Mouse (Mus musculus) hindbrain, embryonic 16.5 days (tissue): Measurements from ENCODE around the gene Filip1l. TPM values are rescaled to one million over a fixed set of nuclear protein-coding genes. Genes with fewer than 3 reads are reported as not detected.

Source experiments
- ATAC-seq: fragments of 200-750 bp; cut with Nextera tagmentation; 2 replicates; pipeline ENCODE4 v1.8.0; 2017; ENCODE audit warnings: moderate TSS enrichment, moderate library complexity
- H3K27ac ChIP-seq: fragments of 300-500 bp; sonication (generic); 2 replicates; pipeline ENCODE4 v1.5.1; 2014; ENCODE audit warnings: low read depth, mild to moderate bottlenecking, control low read depth, low read length, moderate library complexity
- H3K27me3 ChIP-seq: fragments of 300-500 bp; sonication (generic); replicated peaks from 2 replicates; pipeline ENCODE4 v1.6.1; 2014; ENCODE audit warnings: low read length; ENCODE audit not compliant: control insufficient read depth, insufficient read depth
- H3K36me3 ChIP-seq: fragments of 300-500 bp; sonication (generic); 2 replicates; pipeline ENCODE4 v1.6.1; 2014; ENCODE audit warnings: mild to moderate bottlenecking, low read length, moderate library complexity, mixed read lengths; ENCODE audit not compliant: control insufficient read depth, insufficient read depth
- H3K4me1 ChIP-seq: fragments of 300-500 bp; sonication (generic); 2 replicates; pipeline ENCODE4 v1.6.1; 2014; ENCODE audit warnings: low read depth, low read length; ENCODE audit not compliant: control insufficient read depth, insufficient read depth
- H3K4me2 ChIP-seq: fragments of 300-500 bp; sonication (generic); 2 replicates; pipeline ENCODE4 v1.6.1; 2014; ENCODE audit warnings: mild to moderate bottlenecking, low read length, control low read depth, moderate library complexity
- H3K4me3 ChIP-seq: fragments of 300-500 bp; sonication (generic); 2 replicates; pipeline ENCODE4 v1.5.1; 2014; ENCODE audit warnings: mild to moderate bottlenecking, low read length, control low read depth, moderate library complexity
- H3K9ac ChIP-seq: fragments of 300-500 bp; sonication (generic); 2 replicates; pipeline ENCODE4 v1.6.1; 2014; ENCODE audit warnings: low read depth, mild to moderate bottlenecking, control low read depth, low read length, moderate library complexity
- H3K9me3 ChIP-seq: fragments of 300-500 bp; sonication (generic); 2 replicates; pipeline ENCODE4 v1.6.1; 2014; ENCODE audit warnings: mild to moderate bottlenecking, low read length, moderate library complexity; ENCODE audit not compliant: control insufficient read depth
- WGBS: fragments of 180-500 bp; shearing (Covaris S2); extraction: QIAGEN DNeasy Blood & Tissue Kit; methylation state at CpG from one replicate; pipeline ENCODE4 v1.1.7; 2014; 5-methylcytosine and 5-hydroxymethylcytosine counted together
- polyA plus RNA-seq: library from polyadenylated mRNA; unstranded; fragments of >200 nt; fragmentation: Nextera tagmentation; extraction: Ambion mirVana; gene quantifications from 2 replicates; pipeline ENCODE4 v1.2.1, GENCODE M21; 2015

The Filip1l gene
- polyA plus RNA-seq, 1 experiment from 2014 or later = 2.2 TPM

DNA sequence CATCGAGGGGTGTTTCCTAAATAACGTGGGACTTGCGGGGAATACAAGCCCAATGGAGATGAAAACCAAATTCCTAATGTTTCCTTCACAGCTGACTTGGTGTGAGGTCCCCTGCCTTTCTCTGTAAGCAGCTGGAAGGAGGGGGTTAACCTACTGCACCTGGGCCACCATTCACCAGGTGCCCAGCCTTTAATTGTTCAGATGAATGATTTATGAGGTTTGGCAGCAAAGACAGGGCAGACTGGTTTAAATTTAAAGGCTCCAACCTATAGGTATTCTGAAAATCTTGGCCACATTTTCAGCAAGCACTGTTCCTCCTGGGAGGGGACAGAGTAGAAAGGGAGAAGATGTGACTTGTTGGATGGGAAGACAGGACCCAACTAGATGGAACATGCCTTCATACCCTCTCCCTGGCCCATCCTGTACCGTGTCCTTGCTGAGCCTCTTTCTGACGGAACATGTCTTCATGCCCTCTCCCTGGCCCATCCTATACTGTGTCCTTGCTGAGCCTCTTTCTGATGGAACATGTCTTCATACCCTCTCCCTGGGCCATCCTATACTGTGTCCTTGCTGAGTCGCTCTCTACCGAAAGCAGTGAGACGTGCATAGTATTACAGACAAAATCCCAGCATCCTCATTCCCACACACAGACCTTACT, 101.3 kb downstream of the Filip1l start:
- ATAC-seq = no peak
- Histone ChIP-seq H3K9ac (no peak overlapping the region), H3K4me3 (no peak overlapping the region), H3K9me3 (no peaks in the 10 kb centered on the region), H3K36me3 (no peaks in the 10 kb centered on the region), H3K4me1 (no peaks in the 10 kb centered on the region), H3K4me2 (no peak overlapping the region), H3K27ac (no peak overlapping the region), H3K27me3 (no peaks in the 10 kb centered on the region)
- 92% methylated on average over 8 of the region's 8 CpGs for WGBS

DNA sequence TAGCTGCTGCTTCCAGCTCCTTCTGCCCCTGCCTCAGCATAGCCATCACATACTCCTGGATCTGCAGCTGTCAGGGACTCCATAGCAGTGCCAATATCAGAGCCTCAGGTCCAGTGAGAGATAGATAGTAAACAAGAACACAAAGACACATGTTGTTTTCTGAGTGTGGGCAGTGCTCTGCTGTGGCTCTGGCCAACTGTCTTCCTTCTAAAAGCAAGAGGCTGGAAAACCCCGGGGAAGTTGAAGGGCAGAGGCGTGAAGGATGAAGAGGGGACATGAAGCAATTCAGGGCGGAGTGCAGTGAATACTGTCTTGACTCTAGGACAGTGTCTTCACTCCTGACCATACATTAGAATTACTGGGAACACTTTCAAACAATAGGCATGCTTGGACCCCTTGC, 102.7 kb downstream of the Filip1l start:
- Histone ChIP-seq H3K9ac (no peak overlapping the region), H3K36me3 (no peaks in the 10 kb centered on the region), H3K27me3 (no peaks in the 10 kb centered on the region), H3K4me3 (no peak overlapping the region), H3K9me3 (no peaks in the 10 kb centered on the region), H3K4me1 (no peaks in the 10 kb centered on the region), H3K4me2 (no peak overlapping the region), H3K27ac (no peak overlapping the region)
- ATAC-seq = no peak
- 93% methylated on average over 3 of the region's 3 CpGs for WGBS

DNA sequence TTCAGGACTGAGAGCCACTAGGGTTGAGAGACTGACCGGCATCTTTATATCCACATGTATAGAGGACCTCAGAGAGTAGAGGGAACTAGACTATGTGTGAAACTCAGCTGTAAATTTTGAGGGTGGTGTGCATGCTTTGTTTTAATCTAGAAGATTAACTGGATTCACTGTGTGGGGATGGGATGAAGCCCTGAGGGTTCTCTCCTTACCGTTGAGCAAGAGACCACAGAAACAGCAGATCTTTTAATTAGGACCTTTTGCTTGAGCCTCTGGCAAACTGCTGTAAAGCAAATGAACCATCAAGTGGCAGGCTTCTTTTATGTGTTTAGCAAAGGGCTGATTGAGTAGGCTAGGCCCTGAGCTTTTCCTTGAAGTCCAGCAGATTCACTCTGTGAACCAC, 103.1 kb downstream of the Filip1l start:
- Histone ChIP-seq H3K4me1 (no peaks in the 10 kb centered on the region), H3K4me3 (no peak overlapping the region), H3K36me3 (no peaks in the 10 kb centered on the region), H3K9me3 (no peaks in the 10 kb centered on the region), H3K4me2 (no peak overlapping the region), H3K9ac (no peak overlapping the region), H3K27ac (no peak overlapping the region), H3K27me3 (no peaks in the 10 kb centered on the region)
- no peak for ATAC-seq
- WGBS = 62% methylated on average over 2 of the region's 2 CpGs

DNA sequence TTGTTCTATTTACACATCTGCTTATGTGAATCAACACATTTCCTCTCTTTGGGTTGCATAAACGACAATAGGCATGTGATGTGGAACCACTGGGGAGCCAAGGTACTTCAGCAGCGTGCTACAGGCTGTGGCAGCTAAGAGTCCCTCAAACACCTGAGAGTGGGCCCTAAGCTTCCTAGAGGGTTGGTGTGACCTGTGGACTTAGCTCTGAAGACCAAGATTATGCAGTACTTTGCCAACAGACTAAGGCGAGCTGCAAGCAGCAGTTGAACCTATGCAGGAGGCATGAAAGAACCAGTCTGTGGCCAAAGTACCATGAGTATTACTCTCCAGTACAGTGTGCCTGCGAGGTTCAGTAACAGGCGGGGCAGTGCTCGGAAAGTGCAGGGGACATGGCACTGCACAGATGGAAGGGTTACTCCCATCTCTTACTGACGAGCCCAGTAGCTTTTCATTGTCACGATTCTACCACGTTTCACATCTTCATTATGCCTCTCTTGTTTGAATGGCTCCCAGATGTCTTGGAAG, 112.6 kb downstream of the Filip1l start:
- Histone ChIP-seq H3K4me1 (no peaks in the 10 kb centered on the region), H3K4me3 (no peak overlapping the region), H3K27me3 (no peaks in the 10 kb centered on the region), H3K9ac (no peak overlapping the region), H3K4me2 (no peak overlapping the region), H3K27ac (no peak overlapping the region), H3K36me3 (no peaks in the 10 kb centered on the region), H3K9me3 (no peaks in the 10 kb centered on the region)
- WGBS = 89% methylated on average over 9 of the region's 9 CpGs
- no peak for ATAC-seq

DNA sequence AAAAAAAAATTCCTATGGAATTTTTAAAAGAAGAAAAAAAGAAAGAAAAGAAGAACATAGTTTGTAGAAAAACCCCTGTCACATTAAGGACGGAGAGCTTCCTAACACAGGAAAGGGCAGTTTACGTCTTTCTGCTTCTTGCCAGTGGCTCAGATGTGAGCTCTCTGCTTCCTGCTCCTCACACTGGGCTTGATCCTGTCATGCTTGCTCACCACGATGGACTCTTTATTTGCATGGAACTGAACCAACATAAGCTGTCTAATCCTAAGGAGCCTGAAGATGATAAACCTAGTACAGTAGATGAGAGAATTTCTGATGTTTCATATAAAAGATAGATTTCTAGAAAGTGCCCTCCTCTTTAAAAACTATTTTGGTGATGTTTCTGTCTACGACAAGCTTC, 116.4 kb downstream of the Filip1l start:
- H3K9ac ChIP-seq = no peak overlapping the region
- H3K4me3 ChIP-seq = no peak overlapping the region
- H3K36me3 ChIP-seq = no peaks in the 10 kb centered on the region
- no peak overlapping the region for H3K27ac ChIP-seq
- H3K4me2 ChIP-seq = no peak overlapping the region
- ATAC-seq = no peak
- 81% methylated on average over 4 of the region's 4 CpGs for WGBS
- H3K9me3 ChIP-seq = no peaks in the 10 kb centered on the region
- no peaks in the 10 kb centered on the region for H3K4me1 ChIP-seq
- no peaks in the 10 kb centered on the region for H3K27me3 ChIP-seq

DNA sequence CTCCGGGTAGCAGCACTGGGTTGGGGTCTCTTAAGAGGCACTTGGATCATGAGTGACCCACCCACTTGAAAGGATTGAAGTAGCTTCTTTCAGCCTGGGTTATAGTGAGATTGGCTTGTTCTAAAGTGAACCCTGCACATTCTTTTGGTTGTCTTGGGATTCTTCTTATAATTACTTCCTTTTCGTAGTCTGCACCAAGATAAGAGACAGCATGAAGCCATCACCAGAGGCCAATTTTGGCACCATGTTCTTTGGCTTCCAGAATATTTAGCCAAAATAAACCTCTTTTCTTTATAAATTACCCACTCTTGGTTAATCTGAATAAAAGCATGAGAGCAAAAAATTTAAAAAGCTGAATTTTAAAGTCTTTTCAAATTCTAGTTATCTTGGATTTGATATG, 117.0 kb downstream of the Filip1l start:
- H3K4me2 ChIP-seq = no peak overlapping the region
- no peaks in the 10 kb centered on the region for H3K4me1 ChIP-seq
- no peaks in the 10 kb centered on the region for H3K27me3 ChIP-seq
- no peaks in the 10 kb centered on the region for H3K36me3 ChIP-seq
- no peak overlapping the region for H3K9ac ChIP-seq
- H3K27ac ChIP-seq = no peak overlapping the region
- no peak for ATAC-seq
- 78% methylated on average over 2 of the region's 2 CpGs for WGBS
- H3K9me3 ChIP-seq = no peaks in the 10 kb centered on the region
- H3K4me3 ChIP-seq = no peak overlapping the region

DNA sequence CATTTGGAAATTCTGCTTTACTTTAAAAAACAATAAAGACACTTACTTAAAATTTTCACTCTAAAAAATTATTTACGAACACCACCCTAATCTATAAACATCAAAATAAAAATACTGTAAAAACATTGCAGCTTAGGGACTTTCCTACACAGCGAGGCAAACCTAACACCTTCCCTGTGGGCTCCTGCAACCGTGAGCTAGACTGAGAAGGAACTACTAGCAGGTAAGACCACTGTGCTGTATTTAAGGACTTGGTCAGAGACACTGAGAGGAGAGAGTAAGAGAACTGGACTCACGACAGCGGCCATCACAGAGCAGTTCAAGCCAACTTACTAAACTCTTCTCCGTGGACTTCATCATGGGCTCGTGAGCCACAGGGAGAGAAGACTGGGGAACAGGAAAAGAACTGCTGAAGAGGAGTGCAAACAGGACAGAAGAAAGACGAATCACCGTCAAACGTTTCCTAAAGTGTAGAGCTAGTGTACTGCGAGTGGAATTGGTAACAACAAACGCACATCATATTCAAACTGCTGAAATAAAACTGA, 117.5 kb downstream of the Filip1l start:
- no peaks in the 10 kb centered on the region for H3K9me3 ChIP-seq
- WGBS = 92% methylated on average over 12 of the region's 12 CpGs

DNA sequence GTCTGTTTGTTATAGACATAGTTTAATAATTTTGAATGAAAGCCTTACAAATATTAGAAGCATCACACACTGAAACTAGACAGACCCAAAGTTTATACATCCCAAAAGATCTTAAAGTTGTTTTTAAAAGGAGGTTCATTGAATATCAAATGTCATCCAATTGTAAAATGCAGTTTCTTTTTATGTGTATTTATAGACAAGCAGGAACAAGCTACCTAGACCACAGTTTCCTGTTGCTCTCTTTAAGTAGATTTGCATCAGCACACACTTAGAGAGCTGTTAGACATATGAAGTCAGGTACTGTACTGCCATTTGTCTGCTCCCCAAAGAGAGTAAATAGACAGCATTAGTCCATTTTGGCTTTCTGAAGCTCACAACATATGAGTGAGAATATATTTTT, 118.2 kb downstream of the Filip1l start:
- H3K27me3 ChIP-seq = no peaks in the 10 kb centered on the region
- H3K36me3 ChIP-seq = no peaks in the 10 kb centered on the region
- H3K4me3 ChIP-seq = no peak overlapping the region
- H3K9me3 ChIP-seq = 0 out of 2 replicates have a peak, but pooled peaks cover 2% of the 10 kb centered on the region
- H3K4me2 ChIP-seq = no peak overlapping the region
- H3K27ac ChIP-seq = no peak overlapping the region
- H3K9ac ChIP-seq = no peak overlapping the region
- no peak for ATAC-seq
- H3K4me1 ChIP-seq = no peaks in the 10 kb centered on the region

More for the DNA sequence above, 117.5 kb downstream of the Filip1l start:
- no peak for ATAC-seq
- H3K4me2 ChIP-seq = no peak overlapping the region
- no peak overlapping the region for H3K27ac ChIP-seq
- no peaks in the 10 kb centered on the region for H3K27me3 ChIP-seq
- H3K4me3 ChIP-seq = no peak overlapping the region
- H3K4me1 ChIP-seq = no peaks in the 10 kb centered on the region
- H3K9ac ChIP-seq = no peak overlapping the region
- no peaks in the 10 kb centered on the region for H3K36me3 ChIP-seq

DNA sequence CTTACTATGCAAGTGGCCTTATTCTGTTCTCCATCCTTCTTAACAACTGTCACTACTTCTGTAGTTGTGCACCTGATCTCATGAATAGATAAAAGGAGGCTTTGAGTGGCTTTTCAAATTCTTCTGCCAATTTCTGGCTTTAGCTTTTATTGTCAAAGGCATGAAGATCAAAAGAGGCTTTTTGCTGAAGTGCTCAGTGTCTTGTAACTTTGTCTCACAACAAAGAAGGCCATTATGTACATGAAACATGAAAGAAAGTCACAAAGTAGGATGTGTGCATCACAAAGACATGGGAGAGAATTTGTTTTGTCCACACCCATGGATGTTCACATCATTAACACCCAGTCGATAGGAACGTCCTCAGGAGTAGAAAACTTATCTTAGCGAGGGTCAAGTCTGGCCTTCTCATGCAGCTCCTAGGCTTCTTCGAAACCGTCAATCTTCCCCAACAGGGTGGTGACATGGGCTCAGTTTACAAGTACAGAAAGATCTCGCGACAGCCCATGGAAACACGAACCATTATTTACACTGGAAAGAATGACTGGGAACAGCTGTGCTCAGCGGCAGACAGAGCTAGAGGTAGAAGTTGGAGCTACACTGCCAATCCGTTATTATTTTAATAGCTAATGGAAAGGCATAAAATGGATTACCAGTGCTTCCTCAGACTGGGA, 120.7 kb downstream of the Filip1l start:
- Histone ChIP-seq H3K27me3 (no peaks in the 10 kb centered on the region), H3K9me3 (0 out of 2 replicates have a peak, but pooled peaks cover 2% of the 10 kb centered on the region), H3K36me3 (no peaks in the 10 kb centered on the region), H3K4me2 (no peak overlapping the region), H3K9ac (no peak overlapping the region), H3K4me1 (no peaks in the 10 kb centered on the region), H3K27ac (no peak overlapping the region), H3K4me3 (no peak overlapping the region)
- no peak for ATAC-seq
- WGBS = 46% methylated on average over 10 of the region's 10 CpGs
